Mouse (Mus musculus): Measurements from ENCODE around the gene Mrpl12. TPM values are rescaled to one million over a fixed set of nuclear protein-coding genes. Genes with fewer than 3 reads are reported as not detected.

The Mrpl12 gene
- total and polyA plus RNA-seq, 2 experiments from 2014 or later: 161 to 315 TPM

GRCm38 (mm10) chr11:120501701-120502100, 17.3 kb downstream of the Mrpl12 start:
- peaks cover 21% of the 10 kb centered on the region for H3K36me3 ChIP-seq (replicated peaks; ENCODE audit: control insufficient read depth, insufficient read depth, low read length)
- no peak overlapping the region for H3K27ac ChIP-seq (ENCODE audit: low read depth)
- no peak for TF ChIP-seq EP300 (IDR thresholded peaks at IDR 0.05; ENCODE audit: low read depth)
- TF ChIP-seq CTCF (IDR thresholded peaks at IDR 0.05; ENCODE audit: low read depth): no peak
- H3K4me2 ChIP-seq (ENCODE audit: low read depth, low read length): no peak overlapping the region
- no peaks in the 10 kb centered on the region for H3K9me3 ChIP-seq (replicated peaks; ENCODE audit: control insufficient read depth, low read length)
- H3K27me3 ChIP-seq (ENCODE audit: control insufficient read depth, insufficient read depth, low read length): no peaks in the 10 kb centered on the region
- ATAC-seq (ENCODE audit: insufficient read depth, low read depth) (no peak), DNase-seq (ENCODE audit: low spot score) (no peak)
- no peak overlapping the region for H3K9ac ChIP-seq (replicated peaks; ENCODE audit: low read depth, low read length)
- H3K4me3 ChIP-seq (ENCODE audit: low read depth, low read length): no peak overlapping the region
- peaks cover 8% of the 10 kb centered on the region for H3K4me1 ChIP-seq (ENCODE audit: control insufficient read depth, insufficient read depth)
- 85% methylated on average over 4 of the region's 4 CpGs for WGBS

GRCm38 (mm10) chr11:120505661-120506060, 21.2 kb downstream of the Mrpl12 start:
- 84% methylated on average over 3 of the region's 3 CpGs for WGBS
- H3K27me3 ChIP-seq (ENCODE audit: control insufficient read depth, insufficient read depth, low read length): no peaks in the 10 kb centered on the region
- TF ChIP-seq EP300 (IDR thresholded peaks at IDR 0.05; ENCODE audit: low read depth): no peak
- no peak for TF ChIP-seq CTCF (IDR thresholded peaks at IDR 0.05; ENCODE audit: low read depth)

GRCm38 (mm10) chr11:120506899-120507298, 22.5 kb downstream of the Mrpl12 start:
- no peaks in the 10 kb centered on the region for H3K36me3 ChIP-seq (replicated peaks; ENCODE audit: control insufficient read depth, insufficient read depth, low read length)
- peak; percentile 48 for TF ChIP-seq CTCF (IDR thresholded peaks at IDR 0.05; ENCODE audit: low read depth)
- no peak for TF ChIP-seq EP300 (IDR thresholded peaks at IDR 0.05; ENCODE audit: low read depth)
- H3K9ac ChIP-seq (replicated peaks; ENCODE audit: low read depth, low read length): no peak overlapping the region
- no peaks in the 10 kb centered on the region for H3K27me3 ChIP-seq (ENCODE audit: control insufficient read depth, insufficient read depth, low read length)
- H3K4me1 ChIP-seq (ENCODE audit: control insufficient read depth, insufficient read depth): peaks cover 9% of the 10 kb centered on the region; the same call in 1 of the 2 replicates
- no peaks in the 10 kb centered on the region for H3K9me3 ChIP-seq (replicated peaks; ENCODE audit: control insufficient read depth, low read length)
- DNase-seq (ENCODE audit: low spot score) (peak; percentile 76), ATAC-seq (ENCODE audit: insufficient read depth, low read depth) (peak; percentile 65)
- no peak overlapping the region for H3K4me2 ChIP-seq (ENCODE audit: low read depth, low read length)
- H3K4me3 ChIP-seq (ENCODE audit: low read depth, low read length): no peak overlapping the region
- no peak overlapping the region for H3K27ac ChIP-seq (ENCODE audit: low read depth)
- 57% methylated on average over 4 of the region's 4 CpGs for WGBS

More at GRCm38 (mm10) chr11:120505661-120506060, 21.2 kb downstream of the Mrpl12 start:
- no peak overlapping the region for H3K4me2 ChIP-seq (ENCODE audit: low read depth, low read length)
- DNase-seq (ENCODE audit: low spot score) (no peak), ATAC-seq (ENCODE audit: insufficient read depth, low read depth) (no peak)
- no peak overlapping the region for H3K4me3 ChIP-seq (ENCODE audit: low read depth, low read length)
- H3K9ac ChIP-seq (replicated peaks; ENCODE audit: low read depth, low read length): no peak overlapping the region
- no peak overlapping the region for H3K27ac ChIP-seq (ENCODE audit: low read depth)
- H3K4me1 ChIP-seq (ENCODE audit: control insufficient read depth, insufficient read depth): peaks cover 7% of the 10 kb centered on the region; the same call in 1 of the 2 replicates
- no peaks in the 10 kb centered on the region for H3K36me3 ChIP-seq (replicated peaks; ENCODE audit: control insufficient read depth, insufficient read depth, low read length)
- no peaks in the 10 kb centered on the region for H3K9me3 ChIP-seq (replicated peaks; ENCODE audit: control insufficient read depth, low read length)

GRCm38 (mm10) chr11:120507611-120508289, 23.3 kb downstream of the Mrpl12 start:
- no peak for TF ChIP-seq CTCF (IDR thresholded peaks at IDR 0.05; ENCODE audit: low read depth)
- TF ChIP-seq EP300 (IDR thresholded peaks at IDR 0.05; ENCODE audit: low read depth): no peak
- H3K27me3 ChIP-seq (ENCODE audit: control insufficient read depth, insufficient read depth, low read length): no peaks in the 10 kb centered on the region
- no peak overlapping the region for H3K4me2 ChIP-seq (ENCODE audit: low read depth, low read length)
- H3K27ac ChIP-seq (ENCODE audit: low read depth): no peak overlapping the region
- no peaks in the 10 kb centered on the region for H3K36me3 ChIP-seq (replicated peaks; ENCODE audit: control insufficient read depth, insufficient read depth, low read length)
- DNase-seq (ENCODE audit: low spot score) (no peak), ATAC-seq (ENCODE audit: insufficient read depth, low read depth) (no peak)
- peaks cover 9% of the 10 kb centered on the region; the same call in 1 of the 2 replicates for H3K4me1 ChIP-seq (ENCODE audit: control insufficient read depth, insufficient read depth)
- no peak overlapping the region for H3K9ac ChIP-seq (replicated peaks; ENCODE audit: low read depth, low read length)
- WGBS: 70% methylated on average over 13 of the region's 13 CpGs
- H3K9me3 ChIP-seq (replicated peaks; ENCODE audit: control insufficient read depth, low read length): no peaks in the 10 kb centered on the region
- no peak overlapping the region for H3K4me3 ChIP-seq (ENCODE audit: low read depth, low read length)

- H3K4me2 ChIP-seq (ENCODE audit: low read depth, low read length): no peak overlapping the region
These were observed 24.0 kb downstream of the Mrpl12 start for GRCm38 (mm10) chr11:120508290-120508870.

More at GRCm38 (mm10) chr11:120508290-120508870, 24.0 kb downstream of the Mrpl12 start:
- Histone ChIP-seq H3K9ac (replicated peaks; ENCODE audit: low read depth, low read length) (no peak overlapping the region), H3K36me3 (replicated peaks; ENCODE audit: control insufficient read depth, insufficient read depth, low read length) (no peaks in the 10 kb centered on the region), H3K9me3 (replicated peaks; ENCODE audit: control insufficient read depth, low read length) (no peaks in the 10 kb centered on the region), H3K4me1 (ENCODE audit: control insufficient read depth, insufficient read depth) (peaks cover 9% of the 10 kb centered on the region; the same call in 1 of the 2 replicates), H3K27ac (ENCODE audit: low read depth) (no peak overlapping the region), H3K27me3 (ENCODE audit: control insufficient read depth, insufficient read depth, low read length) (no peaks in the 10 kb centered on the region), H3K4me3 (ENCODE audit: low read depth, low read length) (no peak overlapping the region)
- TF ChIP-seq CTCF (IDR thresholded peaks at IDR 0.05; ENCODE audit: low read depth): no peak
- TF ChIP-seq EP300 (IDR thresholded peaks at IDR 0.05; ENCODE audit: low read depth): no peak
- ATAC-seq (ENCODE audit: insufficient read depth, low read depth): no peak
- DNase-seq (ENCODE audit: low spot score): no peak
- 69% methylated on average over 9 of the region's 9 CpGs for WGBS

All from heart, postnatal 0 days (tissue).